Mouse (Mus musculus) lung, embryonic 14.5 days (tissue): ENCODE data around the gene Cux1. TPM values are rescaled to one million over a fixed set of nuclear protein-coding genes. Genes with fewer than 3 reads are reported as not detected.
A peak's percentile ranks its signal among the peaks of the same experiment; 100 is the strongest.

Experiments used
- ATAC-seq: fragments of 200-750 bp; cut with Nextera tagmentation; 2 replicates; pipeline ENCODE4 v1.8.0; 2017; ENCODE audit warnings: mild to moderate bottlenecking, moderate TSS enrichment, moderate library complexity; ENCODE audit not compliant: insufficient read depth
- DNase-seq: peaks from one replicate; pipeline ENCODE4 v3.0.0-alpha.2; 2015
- H3K27ac ChIP-seq: fragments of 300-500 bp; sonication (generic); 2 replicates; pipeline ENCODE4 v1.5.1; 2014; ENCODE audit warnings: low read depth, mild to moderate bottlenecking, moderate library complexity
- H3K27me3 ChIP-seq: fragments of 300-500 bp; sonication (generic); 2 replicates; pipeline ENCODE4 v1.6.1; 2014; ENCODE audit warnings: low read length, control low read depth; ENCODE audit not compliant: insufficient read depth
- H3K36me3 ChIP-seq: fragments of 300-500 bp; sonication (generic); 2 replicates; pipeline ENCODE4 v1.6.1; 2014; ENCODE audit warnings: control low read depth; ENCODE audit not compliant: insufficient read depth
- H3K4me1 ChIP-seq: fragments of 300-500 bp; sonication (generic); 2 replicates; pipeline ENCODE4 v1.6.1; 2014; ENCODE audit warnings: antibody characterized with exemption, control low read depth; ENCODE audit not compliant: insufficient read depth
- H3K4me2 ChIP-seq: fragments of 300-500 bp; sonication (generic); 2 replicates; pipeline ENCODE4 v1.6.1; 2014; ENCODE audit warnings: mild to moderate bottlenecking
- H3K4me3 ChIP-seq: fragments of 300-500 bp; sonication (generic); 2 replicates; pipeline ENCODE4 v1.5.1; 2014; ENCODE audit warnings: low read depth, low read length
- H3K9ac ChIP-seq: fragments of 300-500 bp; sonication (generic); 2 replicates; pipeline ENCODE4 v1.6.1; 2014
- H3K9me3 ChIP-seq: fragments of 300-500 bp; sonication (generic); 2 replicates; pipeline ENCODE4 v1.6.1; 2016; ENCODE audit warnings: low read depth, low read length, control low read depth
- CTCF ChIP-seq: IDR thresholded peaks from 2 replicates; pipeline ENCODE4 v1.5.1; 2016; ENCODE audit warnings: antibody characterized with exemption, low read depth
- WGBS: fragments of 180-500 bp; shearing (Covaris S2); extraction: QIAGEN DNeasy Blood & Tissue Kit; methylation state at CpG from one replicate; pipeline ENCODE4 v1.1.7; 2014; 5-methylcytosine and 5-hydroxymethylcytosine counted together
- polyA plus RNA-seq: library from polyadenylated mRNA; unstranded; fragments of >200 nt; fragmentation: Nextera tagmentation; extraction: Ambion mirVana; gene quantifications from 2 replicates; pipeline ENCODE4 v1.2.1, GENCODE M21; 2014

Cux1 gene
- polyA plus RNA-seq, 1 experiment from 2014 or later, result 104 TPM

- no peak overlapping the region for H3K4me2 ChIP-seq
- H3K36me3 ChIP-seq, result no peaks in the 10 kb centered on the region
- DNase-seq (peak; percentile 49), ATAC-seq (no peak)
- no peaks in the 10 kb centered on the region for H3K9me3 ChIP-seq
- H3K4me1 ChIP-seq, result no peaks in the 10 kb centered on the region
- no peak overlapping the region for H3K4me3 ChIP-seq
- H3K27me3 ChIP-seq, result no peaks in the 10 kb centered on the region
- no peak overlapping the region for H3K9ac ChIP-seq
- no peak overlapping the region for H3K27ac ChIP-seq
- no peak for TF ChIP-seq CTCF
- 70% methylated on average over 4 of the region's 4 CpGs for WGBS
Observed at GRCm38 (mm10) chr5:136417891-136418290, 149.4 kb downstream of the Cux1 start.

DNA sequence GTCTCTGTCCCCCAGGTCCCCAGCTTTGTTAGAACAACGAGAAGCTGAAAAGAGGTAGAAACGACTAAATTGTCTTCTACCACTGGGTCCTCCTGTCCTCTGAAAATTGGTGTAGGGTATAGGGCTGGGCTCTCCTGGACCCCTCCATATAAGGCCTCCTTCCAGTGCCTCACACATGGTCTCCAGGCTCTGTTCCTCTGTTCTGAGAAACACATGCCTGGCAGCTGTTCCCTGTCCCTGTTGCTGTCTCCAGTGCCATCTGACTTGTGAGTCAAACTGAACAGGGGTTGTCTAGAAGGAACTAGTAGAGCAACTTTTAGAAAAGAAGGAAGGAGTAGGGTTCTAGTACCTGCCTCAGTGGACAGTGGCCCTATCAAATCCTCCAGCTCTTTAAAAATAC lies 152.8 kb downstream of the Cux1 start:
- ATAC-seq, result no peak
- no peak for DNase-seq
- no peak for TF ChIP-seq CTCF
- H3K27ac ChIP-seq, result no peak overlapping the region
- peaks cover 1% of the 10 kb centered on the region; the same call in 1 of the 2 replicates for H3K4me1 ChIP-seq
- no peak overlapping the region for H3K9ac ChIP-seq
- H3K9me3 ChIP-seq, result no peaks in the 10 kb centered on the region
- H3K4me2 ChIP-seq, result no peak overlapping the region
- WGBS, result 67% methylated on average over 2 of the region's 2 CpGs
- no peaks in the 10 kb centered on the region for H3K27me3 ChIP-seq
- H3K36me3 ChIP-seq, result no peaks in the 10 kb centered on the region
- no peak overlapping the region for H3K4me3 ChIP-seq

DNA sequence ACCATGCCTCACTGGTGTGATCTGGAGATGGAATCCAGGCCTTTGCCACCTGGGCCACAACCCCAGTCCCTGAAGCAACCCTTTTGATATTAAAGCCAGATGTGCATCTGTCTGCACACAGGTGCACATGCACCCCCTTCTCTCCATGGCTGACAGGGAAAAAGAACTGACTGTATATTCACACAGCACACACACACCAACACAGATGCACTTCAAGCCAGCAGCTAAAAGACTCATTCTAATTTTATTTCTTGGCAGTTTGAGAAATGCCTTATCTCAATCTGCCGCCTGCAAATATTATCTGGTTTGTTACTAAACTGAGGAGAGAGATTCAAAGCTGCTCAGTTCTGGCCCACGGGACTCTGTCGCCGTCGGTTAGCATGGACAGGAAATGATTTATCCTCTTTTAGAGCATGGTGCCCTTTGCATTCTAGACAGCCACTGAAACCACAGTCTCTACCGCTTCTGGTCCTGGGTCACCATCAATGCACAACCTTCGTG lies 156.6 kb downstream of the Cux1 start:
- H3K27me3 ChIP-seq, result no peaks in the 10 kb centered on the region
- peaks cover 13% of the 10 kb centered on the region; the same call in 1 of the 2 replicates for H3K36me3 ChIP-seq
- no peak for TF ChIP-seq CTCF
- H3K27ac ChIP-seq, result no peak overlapping the region
- DNase-seq (no peak), ATAC-seq (no peak)
- WGBS, result 43% methylated on average over 7 of the region's 7 CpGs
- no peak overlapping the region for H3K9ac ChIP-seq
- peaks cover 7% of the 10 kb centered on the region; the same call in 1 of the 2 replicates for H3K4me1 ChIP-seq
- no peak overlapping the region for H3K4me3 ChIP-seq
- H3K9me3 ChIP-seq, result no peaks in the 10 kb centered on the region; the same call in 1 of the 2 replicates
- H3K4me2 ChIP-seq, result no peak overlapping the region

DNA sequence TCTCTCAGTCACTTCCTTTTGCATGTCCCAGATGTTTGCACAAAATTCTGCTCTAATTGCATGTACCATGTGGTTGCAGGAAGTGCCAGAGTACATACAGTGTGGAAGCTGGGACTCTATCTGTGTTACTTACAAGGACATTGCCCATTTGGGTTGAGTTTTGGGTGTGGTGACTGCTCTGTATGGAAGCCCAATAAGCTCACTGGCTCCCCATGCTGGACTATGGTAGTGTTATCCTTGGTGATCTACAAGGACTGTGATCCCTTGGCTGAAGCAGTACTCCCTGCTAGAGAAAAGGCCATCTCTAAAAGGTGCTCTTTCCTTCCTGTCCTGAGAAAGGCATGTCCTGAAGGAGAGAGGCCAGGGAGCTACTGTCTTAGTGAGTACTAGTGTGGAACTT lies 160.9 kb downstream of the Cux1 start:
- Histone ChIP-seq H3K4me2 (no peak overlapping the region), H3K4me1 (peaks cover 17% of the 10 kb centered on the region), H3K9ac (no peak overlapping the region), H3K27ac (no peak overlapping the region), H3K27me3 (no peaks in the 10 kb centered on the region), H3K4me3 (no peak overlapping the region), H3K36me3 (peaks cover 13% of the 10 kb centered on the region; the same call in 1 of the 2 replicates), H3K9me3 (no peaks in the 10 kb centered on the region; the same call in 1 of the 2 replicates)
- TF ChIP-seq CTCF, result no peak
- ATAC-seq (no peak), DNase-seq (no peak)

- H3K4me3 ChIP-seq, result no peak overlapping the region
- 10% methylated on average over 19 of the region's 19 CpGs for WGBS
- H3K36me3 ChIP-seq, result peaks cover 13% of the 10 kb centered on the region; the same call in 1 of the 2 replicates
- H3K9ac ChIP-seq, result no peak overlapping the region
- no peaks in the 10 kb centered on the region for H3K27me3 ChIP-seq
- DNase-seq, result peak; percentile 99
- H3K9me3 ChIP-seq, result no peaks in the 10 kb centered on the region; the same call in 1 of the 2 replicates
- H3K4me1 ChIP-seq, result peaks cover 10% of the 10 kb centered on the region
- peak overlapping the region; percentile 45 for H3K4me2 ChIP-seq
- TF ChIP-seq CTCF, result no peak
- peak; percentile 100 for ATAC-seq
- H3K27ac ChIP-seq, result peak overlapping the region; percentile 72
Observed at GRCm38 (mm10) chr5:136403565-136403961, 163.7 kb downstream of the Cux1 start.

DNA sequence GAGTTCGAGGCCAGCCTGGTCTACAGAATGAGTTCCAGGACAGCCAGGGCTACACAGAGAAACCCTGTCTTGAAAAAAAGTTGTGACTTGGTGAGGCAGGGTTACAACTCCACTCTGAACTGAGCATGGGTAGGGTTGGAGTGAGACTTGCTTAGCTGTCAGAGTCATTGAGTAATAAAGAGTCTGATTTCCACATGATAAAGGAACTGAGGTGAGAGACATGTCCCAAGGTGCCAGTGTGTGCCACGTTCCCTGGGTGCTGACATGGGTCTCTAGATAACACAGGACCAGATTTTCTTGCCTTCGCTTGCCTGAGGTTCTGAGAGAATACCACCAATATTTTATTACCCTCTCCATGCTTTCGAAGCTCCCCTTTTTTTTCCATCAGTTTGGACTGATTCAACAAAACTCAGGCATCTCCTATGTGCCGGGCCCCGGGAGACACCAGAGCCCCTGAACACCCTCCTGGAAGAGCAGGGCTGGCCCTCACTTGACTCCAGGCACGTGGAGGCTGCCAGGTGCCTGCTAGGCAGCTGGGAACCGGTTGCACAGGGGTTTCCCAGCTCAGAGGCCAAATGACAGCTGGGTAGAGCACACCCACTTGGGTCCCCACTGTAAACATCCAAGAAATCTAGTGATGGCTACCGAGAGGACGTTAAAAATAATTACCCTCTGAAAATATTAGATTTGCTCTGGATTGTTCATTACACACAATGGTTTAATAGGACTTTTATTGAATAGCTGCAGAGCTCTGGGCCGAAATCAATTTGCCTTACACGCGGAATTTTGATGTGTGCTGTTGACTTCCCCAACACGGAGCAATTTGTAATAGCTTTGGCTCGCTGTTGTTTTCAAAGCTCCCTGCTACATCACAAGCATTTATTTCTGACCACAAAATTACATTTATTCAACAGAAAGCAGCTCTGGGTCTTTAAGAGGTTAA lies 164.4 kb downstream of the Cux1 start:
- Histone ChIP-seq H3K4me2 (peak overlapping the region; percentile 45), H3K9me3 (no peaks in the 10 kb centered on the region; the same call in 1 of the 2 replicates), H3K36me3 (peaks cover 10% of the 10 kb centered on the region; the same call in 1 of the 2 replicates), H3K9ac (no peak overlapping the region), H3K4me3 (peak overlapping the region; percentile 2; the same call in 1 of the 2 replicates), H3K4me1 (peaks cover 10% of the 10 kb centered on the region), H3K27ac (peak overlapping the region; percentile 72), H3K27me3 (no peaks in the 10 kb centered on the region)
- 21% methylated on average over 15 of the region's 15 CpGs for WGBS
- ATAC-seq (peak; percentile 62), DNase-seq (peak; percentile 65)
- TF ChIP-seq CTCF, result no peak

- H3K9me3 ChIP-seq, result no peaks in the 10 kb centered on the region
- 90% methylated on average over 3 of the region's 3 CpGs for WGBS
- ATAC-seq, result no peak
Observed at GRCm38 (mm10) chr5:136398706-136399105, 168.6 kb downstream of the Cux1 start.

More at GRCm38 (mm10) chr5:136398706-136399105, 168.6 kb downstream of the Cux1 start:
- Histone ChIP-seq H3K9ac (no peak overlapping the region), H3K4me1 (peaks cover 13% of the 10 kb centered on the region), H3K4me3 (no peak overlapping the region), H3K27me3 (no peaks in the 10 kb centered on the region), H3K27ac (no peak overlapping the region), H3K4me2 (no peak overlapping the region), H3K36me3 (no peaks in the 10 kb centered on the region)
- TF ChIP-seq CTCF, result no peak
- no peak for DNase-seq
